Mouse (Mus musculus) kidney, adult 2 months (tissue): ENCODE results near the gene Pik3c2a. TPM values are rescaled to one million over a fixed set of nuclear protein-coding genes. Genes with fewer than 3 reads are reported as not detected.
A peak's percentile ranks its signal among the peaks of the same experiment; 100 is the strongest.

Experiments used
- DNase-seq: peaks from one replicate; pipeline ENCODE4 v3.0.0; 2021
- H3K27ac ChIP-seq: fragments of 200-500 bp; 2 replicates; pipeline ENCODE4 v1.5.1; 2012; ENCODE audit warnings: low read depth, low read length, control low read depth, inconsistent platforms; ENCODE audit not compliant: insufficient read depth
- H3K27me3 ChIP-seq: fragments of 200-500 bp; replicated peaks from 2 replicates; pipeline ENCODE4 v1.6.1; 2012; ENCODE audit warnings: mild to moderate bottlenecking, moderate library complexity, low read length, inconsistent platforms; ENCODE audit not compliant: control insufficient read depth, insufficient read depth
- H3K36me3 ChIP-seq: fragments of 200-500 bp; 2 replicates; pipeline ENCODE4 v1.6.1; 2012; ENCODE audit warnings: mild to moderate bottlenecking, moderate library complexity, low read length, inconsistent platforms; ENCODE audit not compliant: control insufficient read depth, insufficient read depth
- H3K4me1 ChIP-seq: fragments of 200-500 bp; 2 replicates; pipeline ENCODE4 v1.6.1; 2011; ENCODE audit warnings: low read length; ENCODE audit not compliant: control insufficient read depth, insufficient read depth
- H3K4me3 ChIP-seq: fragments of 200-500 bp; 2 replicates; pipeline ENCODE4 v1.5.1; 2011; ENCODE audit warnings: mild to moderate bottlenecking, low read depth, low read length, control low read depth; ENCODE audit not compliant: insufficient read depth
- CTCF ChIP-seq: fragments of 200-500 bp; conservative IDR thresholded peaks from 2 replicates; pipeline ENCODE4 v1.5.1; 2011; ENCODE audit warnings: low read depth, mild to moderate bottlenecking, control low read depth, low read length, moderate library complexity, mixed read lengths; ENCODE audit not compliant: insufficient read depth, insufficient read length
- POLR2A ChIP-seq: fragments of 200-500 bp; IDR thresholded peaks from one replicate; pipeline ENCODE4 v1.6.1; 2011; ENCODE audit warnings: low read depth, low read length, control low read depth
- WGBS: fragments of 180-500 bp; shearing (Covaris S2); methylation state at CpG from one replicate; pipeline ENCODE4 v1.1.7; 2018; 5-methylcytosine and 5-hydroxymethylcytosine counted together
- polyA plus RNA-seq: library from polyadenylated mRNA; depleted of rRNA; stranded (reverse); fragments of >200 nt; gene quantifications from 2 replicates; pipeline ENCODE4 v1.2.3, GENCODE M21; 2012; rRNA removed

The Pik3c2a gene
- polyA plus RNA-seq, 1 experiment, result 8.7 TPM

GRCm38 (mm10) chr7:116298389-116298788 lies 144.9 kb downstream of the Pik3c2a start:
- Histone ChIP-seq H3K27ac (peak overlapping the region; percentile 32; the same call in 1 of the 2 replicates), H3K36me3 (no peaks in the 10 kb centered on the region), H3K27me3 (no peaks in the 10 kb centered on the region), H3K4me1 (peaks cover 38% of the 10 kb centered on the region), H3K4me3 (no peak overlapping the region)
- DNase-seq, result peak; percentile 89
- no peak for TF ChIP-seq POLR2A
- TF ChIP-seq CTCF, result no peak
- 49% methylated on average over 10 of the region's 10 CpGs for WGBS

- 0 out of 2 replicates have a peak overlapping the region, but pooled peaks have one; percentile 9 for H3K27ac ChIP-seq
Measured at GRCm38 (mm10) chr7:116294961-116295360, 148.3 kb downstream of the Pik3c2a start.

GRCm38 (mm10) chr7:116292377-116292776 lies 150.9 kb downstream of the Pik3c2a start:
- no peaks in the 10 kb centered on the region for H3K27me3 ChIP-seq
- peak; percentile 86 for DNase-seq
- no peak overlapping the region for H3K4me3 ChIP-seq
- peak overlapping the region; percentile 82 for H3K27ac ChIP-seq
- H3K36me3 ChIP-seq, result no peaks in the 10 kb centered on the region
- peaks cover 61% of the 10 kb centered on the region for H3K4me1 ChIP-seq
- 35% methylated on average over 5 of the region's 5 CpGs for WGBS
- TF ChIP-seq CTCF (no peak), POLR2A (no peak)

More at GRCm38 (mm10) chr7:116294961-116295360, 148.3 kb downstream of the Pik3c2a start:
- peaks cover 44% of the 10 kb centered on the region for H3K4me1 ChIP-seq
- no peak overlapping the region for H3K4me3 ChIP-seq
- no peaks in the 10 kb centered on the region for H3K36me3 ChIP-seq
- TF ChIP-seq CTCF (no peak), POLR2A (no peak)
- no peaks in the 10 kb centered on the region for H3K27me3 ChIP-seq
- peak; percentile 59 for DNase-seq
- WGBS, result 55% methylated on average over 3 of the region's 3 CpGs

- no peaks in the 10 kb centered on the region for H3K36me3 ChIP-seq
- WGBS, result 21% methylated on average over 1 of the region's 1 CpGs
- H3K4me3 ChIP-seq, result no peak overlapping the region
- DNase-seq, result peak; percentile 60
- peaks cover 72% of the 10 kb centered on the region for H3K4me1 ChIP-seq
- no peaks in the 10 kb centered on the region for H3K27me3 ChIP-seq
- no peak for TF ChIP-seq POLR2A
- TF ChIP-seq CTCF, result no peak
- peak overlapping the region; percentile 59 for H3K27ac ChIP-seq
Measured at GRCm38 (mm10) chr7:116290559-116290958, 152.7 kb downstream of the Pik3c2a start.

GRCm38 (mm10) chr7:116288996-116289395 lies 154.3 kb downstream of the Pik3c2a start:
- peak; percentile 78 for DNase-seq
- Histone ChIP-seq H3K4me1 (peaks cover 66% of the 10 kb centered on the region), H3K27ac (peak overlapping the region; percentile 88), H3K36me3 (no peaks in the 10 kb centered on the region), H3K27me3 (no peaks in the 10 kb centered on the region), H3K4me3 (no peak overlapping the region)
- WGBS, result 60% methylated on average over 3 of the region's 3 CpGs
- TF ChIP-seq POLR2A (no peak), CTCF (no peak)

DNA sequence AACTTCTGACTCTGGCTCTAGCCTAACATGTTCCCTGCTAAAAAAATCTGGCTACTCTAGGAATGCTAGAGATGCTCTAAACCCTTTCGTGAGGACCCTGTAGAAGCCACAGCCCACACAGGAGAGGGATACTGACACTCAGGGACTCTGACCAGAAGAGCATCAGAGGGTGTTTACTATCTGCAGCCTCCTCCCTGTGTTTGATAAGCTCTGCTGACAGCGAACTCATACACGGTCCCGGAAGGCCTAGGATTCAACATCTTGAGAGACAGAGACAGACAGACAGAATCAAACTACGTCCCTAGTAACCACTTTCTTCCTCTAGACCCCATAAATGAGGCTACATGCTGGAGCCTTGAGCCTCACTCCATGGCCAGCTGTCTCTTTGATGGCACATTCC lies 155.3 kb downstream of the Pik3c2a start:
- Histone ChIP-seq H3K27me3 (no peaks in the 10 kb centered on the region), H3K27ac (peak overlapping the region; percentile 88), H3K4me1 (peaks cover 64% of the 10 kb centered on the region), H3K4me3 (no peak overlapping the region), H3K36me3 (no peaks in the 10 kb centered on the region)
- no peak for TF ChIP-seq POLR2A
- no peak for TF ChIP-seq CTCF
- DNase-seq, result no peak
- 78% methylated on average over 5 of the region's 5 CpGs for WGBS

Other genes starting within 250 kb of the Pik3c2a start
- 29.5 and 33.6 TPM in 2 replicates for gene Plekha7, start 135.1 kb downstream of the Pik3c2a start, polyA plus RNA-seq
- 145 and 243 TPM in 2 replicates for gene Rps13, start 109.3 kb downstream of the Pik3c2a start, polyA plus RNA-seq
- 2.5 and 3.1 TPM in 2 replicates for gene Nucb2, start 60.9 kb upstream of the Pik3c2a start, polyA plus RNA-seq